Mouse (Mus musculus) left cerebral cortex, adult 11 months (tissue): ENCODE results near the gene 1700080O16Rik.

Experiments
- DNase-seq: peaks from one replicate; pipeline ENCODE4 v3.0.0; 2022; ENCODE audit warnings: low spot score

1700080O16Rik gene

DNA sequence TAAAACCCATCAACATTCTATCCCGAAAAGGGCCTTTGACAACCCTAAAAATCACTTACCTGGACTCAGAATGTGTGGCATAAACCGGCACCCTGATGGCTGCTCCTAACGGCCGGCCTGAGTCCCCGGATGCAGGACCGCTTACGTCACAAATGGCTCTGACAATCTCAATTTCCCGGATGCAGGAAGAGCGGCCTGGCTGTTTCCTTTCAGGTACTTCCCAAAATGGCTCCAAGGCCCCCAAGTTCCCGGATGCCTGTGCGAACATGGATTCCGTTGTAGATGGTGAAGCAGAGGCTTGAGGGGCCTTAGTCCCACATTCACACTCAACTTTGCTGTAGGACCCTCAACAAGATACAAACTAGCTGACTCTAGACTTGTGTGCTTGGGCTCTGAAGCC, at the start of gene 1700080O16Rik:
Gene 1700080O16Rik (minus strand): TSS at position 101 of the 400 bp plus-strand sequence.
- DNase-seq, result no peak

DNA sequence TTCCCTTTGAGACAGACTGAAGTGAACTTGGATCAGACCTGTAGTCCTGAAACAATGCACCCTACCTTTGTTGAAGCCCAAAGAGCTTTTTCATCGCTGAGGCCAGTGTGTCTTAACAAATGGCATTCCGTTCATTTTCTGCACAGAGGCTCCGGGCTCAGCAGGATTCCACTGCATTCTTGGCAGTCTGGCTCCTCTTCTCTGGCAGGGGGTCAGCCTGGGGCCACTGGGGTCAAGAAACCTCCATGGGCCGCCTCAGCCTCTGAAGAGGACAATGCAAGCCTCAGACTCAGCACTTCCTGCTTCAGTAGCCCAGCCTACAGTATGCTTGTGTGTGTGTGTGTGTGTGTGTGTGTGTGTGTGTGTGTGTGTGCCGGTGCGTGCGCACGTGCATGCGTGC, 45.1 kb upstream of the 1700080O16Rik start:
- no peak for DNase-seq

DNA sequence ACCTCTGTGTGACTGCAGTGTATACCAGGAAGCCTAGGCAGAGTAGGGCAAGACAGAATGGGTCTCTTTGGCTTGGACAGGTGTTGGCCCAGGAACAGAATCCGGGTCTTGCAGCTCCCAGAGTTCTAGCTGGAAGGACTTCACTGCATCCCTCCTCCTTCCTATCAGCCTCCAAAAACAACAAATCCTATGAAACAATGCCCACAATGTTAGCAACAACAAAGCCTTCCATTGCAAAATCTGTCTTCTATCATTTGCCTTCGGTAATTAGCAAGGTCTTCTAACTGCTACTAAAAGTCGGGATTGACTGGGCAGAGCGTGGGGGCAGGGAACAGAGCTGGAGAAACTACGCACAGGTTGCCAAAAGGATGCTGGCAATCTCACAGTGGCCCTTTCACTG, 27.5 kb upstream of the 1700080O16Rik start:
- no peak for DNase-seq

DNA sequence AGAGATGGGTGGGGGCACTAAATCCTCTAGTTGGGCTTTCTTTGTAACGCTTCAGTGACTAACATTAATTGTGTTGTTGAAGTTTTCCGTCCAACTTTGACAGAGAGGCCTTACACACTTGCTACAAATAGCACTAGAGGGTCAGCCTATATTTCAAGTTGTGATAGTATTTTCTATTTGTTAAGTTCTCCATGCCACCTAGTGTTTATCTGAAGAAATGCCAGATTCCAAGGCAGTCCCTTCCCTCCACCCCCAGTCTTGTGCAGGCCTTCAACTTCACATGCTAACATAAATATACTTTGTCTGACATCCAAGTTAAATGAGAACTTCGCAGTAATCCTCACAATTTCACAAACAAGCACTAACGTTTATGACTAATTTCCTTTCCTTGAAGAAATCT, 26.9 kb upstream of the 1700080O16Rik start:
- DNase-seq, result no peak

DNA sequence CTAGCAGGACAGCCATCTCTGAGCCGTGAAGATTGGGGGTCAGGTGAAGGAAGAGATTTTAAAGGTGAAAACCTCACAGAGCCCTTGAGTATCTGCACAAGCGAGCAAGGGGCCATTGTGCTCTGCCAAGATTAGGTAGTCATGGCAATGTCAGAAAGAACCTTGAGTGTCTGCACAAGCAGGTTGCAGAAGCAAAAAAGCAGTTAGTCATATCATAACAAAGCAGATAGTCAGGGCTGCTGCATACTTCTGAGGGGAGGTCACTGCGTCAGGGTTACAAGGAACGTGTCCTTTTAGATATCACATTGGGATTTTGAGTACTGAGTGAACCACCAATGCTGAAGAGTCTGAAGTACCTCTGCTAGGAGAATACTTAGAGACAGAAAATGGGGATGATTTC, 3.8 kb upstream of the 1700080O16Rik start:
- DNase-seq, result no peak

DNA sequence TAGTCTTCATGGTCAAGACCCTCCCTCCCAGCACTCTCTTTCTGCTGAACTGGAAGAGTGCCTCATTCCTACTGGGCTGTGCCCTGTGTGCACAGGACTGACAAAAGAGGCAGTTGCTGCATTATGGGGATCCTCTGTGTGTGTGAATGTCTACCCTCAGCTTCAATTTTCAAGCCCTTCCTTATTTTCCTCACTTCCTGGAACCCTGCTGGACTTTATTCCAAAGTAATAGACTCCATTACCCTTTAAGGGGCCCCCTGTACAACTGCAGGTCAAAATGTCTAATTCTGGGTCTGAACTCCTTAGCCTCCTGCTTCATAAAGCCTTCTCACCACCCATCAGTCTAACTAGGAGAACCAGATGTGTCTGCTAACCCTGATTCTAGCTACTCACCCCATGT, 2.0 kb upstream of the 1700080O16Rik start:
- no peak for DNase-seq

DNA sequence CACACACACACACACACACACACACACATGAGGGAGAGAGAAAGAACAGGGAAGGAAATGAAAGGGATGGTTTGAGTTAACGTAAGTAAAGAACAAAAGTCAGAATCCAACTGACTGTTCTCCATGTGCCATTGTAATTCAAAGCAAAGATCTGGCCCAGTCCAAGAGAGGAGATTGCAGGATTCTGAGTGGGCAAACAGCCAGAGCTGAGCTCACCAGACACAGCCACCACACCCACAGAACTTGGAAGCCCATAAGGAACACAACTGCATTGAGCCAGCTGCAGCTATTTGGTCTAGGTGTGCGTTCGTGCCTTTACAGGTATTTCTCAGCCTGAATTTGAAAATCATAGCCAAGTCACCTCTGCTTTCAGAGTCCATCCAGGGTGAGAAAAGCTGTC, 24.5 kb downstream of the 1700080O16Rik start:
- DNase-seq, result no peak

DNA sequence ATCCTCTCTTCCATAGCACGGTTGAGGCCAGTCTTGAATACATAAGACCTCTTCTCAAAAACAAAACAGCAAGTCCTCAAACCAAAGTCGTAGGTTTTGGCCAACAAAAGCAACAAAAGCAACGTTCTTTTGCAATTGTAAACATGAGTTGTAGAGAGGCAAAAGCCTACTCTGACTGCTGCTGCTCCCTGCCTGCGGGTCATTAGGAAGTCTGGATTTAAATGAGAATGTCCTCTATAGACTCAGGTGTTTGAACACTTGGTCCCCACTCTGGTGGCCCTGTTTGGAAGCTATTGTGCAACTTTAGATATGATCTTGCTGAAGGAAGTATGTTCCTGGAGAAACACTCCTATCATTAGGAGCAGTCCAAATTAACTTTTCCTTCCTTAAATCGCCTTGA, 34.5 kb downstream of the 1700080O16Rik start:
- DNase-seq, result no peak

DNA sequence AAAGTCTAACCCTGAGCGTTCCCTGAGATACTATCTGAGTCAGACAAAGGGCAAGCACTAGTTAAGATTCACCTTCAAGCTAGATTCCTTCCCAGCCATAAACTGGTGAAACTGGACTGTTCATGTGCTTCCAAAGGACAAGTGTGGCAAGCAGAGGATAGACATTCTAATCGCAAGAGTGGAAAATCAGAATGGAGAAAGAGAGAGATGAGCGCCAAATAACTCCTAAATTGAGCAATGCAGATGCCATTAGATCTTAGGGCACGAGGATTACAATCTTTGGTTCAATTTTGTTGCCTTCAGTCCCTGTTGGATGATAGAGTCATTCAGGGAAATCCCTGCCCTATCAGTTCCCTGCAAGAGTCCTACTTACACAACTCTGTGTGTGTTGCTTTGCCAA, 53.5 kb downstream of the 1700080O16Rik start:
- no peak for DNase-seq
